Mouse (Mus musculus): Measurements from ENCODE around the gene Cd274.

Cd274 gene

GRCm38 (mm10) chr19:29366969-29367622 lies at the start of gene Cd274, which contains the start of gene Plgrkt:
TSS of gene Cd274 (plus strand) at chr19:29367455.
TSS of gene Plgrkt (minus strand) at chr19:29367390.
- DNase-seq: peak; percentile 33

GRCm38 (mm10) chr19:29323416-29324049 lies 43.7 kb upstream of the Cd274 start:
- DNase-seq: no peak

GRCm38 (mm10) chr19:29325053-29325851 lies 42.0 kb upstream of the Cd274 start, which contains the start of gene Insl6:
TSS of gene Insl6 (minus strand) at chr19:29325356.
- DNase-seq: peak; percentile 42

- DNase-seq: no peak
Observed at GRCm38 (mm10) chr19:29325852-29326180, 41.4 kb upstream of the Cd274 start.

GRCm38 (mm10) chr19:29326396-29326795 lies 40.9 kb upstream of the Cd274 start:
- no peak for DNase-seq

GRCm38 (mm10) chr19:29326822-29327552 lies 40.3 kb upstream of the Cd274 start:
- no peak for DNase-seq

GRCm38 (mm10) chr19:29334068-29334745 lies 33.0 kb upstream of the Cd274 start, which contains the start of gene Rln1:
TSS of gene Rln1 (minus strand) at chr19:29334670.
- DNase-seq: peak; percentile 59

- no peak for DNase-seq
Observed at GRCm38 (mm10) chr19:29336624-29337023, 30.6 kb upstream of the Cd274 start.

- DNase-seq: no peak
Observed at GRCm38 (mm10) chr19:29341029-29341428, 26.2 kb upstream of the Cd274 start.

GRCm38 (mm10) chr19:29342281-29342680 lies 25.0 kb upstream of the Cd274 start:
- no peak for DNase-seq

GRCm38 (mm10) chr19:29344868-29345267 lies 22.4 kb upstream of the Cd274 start:
- no peak for DNase-seq

GRCm38 (mm10) chr19:29345636-29346035 lies 21.6 kb upstream of the Cd274 start:
- DNase-seq: no peak

GRCm38 (mm10) chr19:29350991-29351390 lies 16.3 kb upstream of the Cd274 start:
- no peak for DNase-seq

- DNase-seq: peak; percentile 97
Observed at GRCm38 (mm10) chr19:29354895-29355877, 12.1 kb upstream of the Cd274 start.

GRCm38 (mm10) chr19:29356281-29356680 lies 11.0 kb upstream of the Cd274 start:
- no peak for DNase-seq

GRCm38 (mm10) chr19:29360251-29360650 lies 7.0 kb upstream of the Cd274 start:
- no peak for DNase-seq

- DNase-seq: peak; percentile 83
Observed at GRCm38 (mm10) chr19:29361468-29362130, 5.7 kb upstream of the Cd274 start.

GRCm38 (mm10) chr19:29362173-29362930 lies 4.9 kb upstream of the Cd274 start:
- DNase-seq: no peak

- no peak for DNase-seq
Observed at GRCm38 (mm10) chr19:29363557-29363956, 3.7 kb upstream of the Cd274 start.

GRCm38 (mm10) chr19:29364076-29364475 lies 3.2 kb upstream of the Cd274 start:
- no peak for DNase-seq
